Mouse (Mus musculus) T-helper 17 cell (primary cell): ENCODE results near the gene Cend1.

Source experiments
- in situ Hi-C, 2 experiments: fragments of 300-600 bp; cut with MboI, MseI; formaldehyde crosslinking; loops; 1 replicate in 1 of 2; 2 replicates in 1 of 2; pipeline ENCODE4 v1.15.1; 2025; ENCODE audit warnings: high pct_unique_total_duplicates in 2 of 2

Gene Cend1

DNA sequence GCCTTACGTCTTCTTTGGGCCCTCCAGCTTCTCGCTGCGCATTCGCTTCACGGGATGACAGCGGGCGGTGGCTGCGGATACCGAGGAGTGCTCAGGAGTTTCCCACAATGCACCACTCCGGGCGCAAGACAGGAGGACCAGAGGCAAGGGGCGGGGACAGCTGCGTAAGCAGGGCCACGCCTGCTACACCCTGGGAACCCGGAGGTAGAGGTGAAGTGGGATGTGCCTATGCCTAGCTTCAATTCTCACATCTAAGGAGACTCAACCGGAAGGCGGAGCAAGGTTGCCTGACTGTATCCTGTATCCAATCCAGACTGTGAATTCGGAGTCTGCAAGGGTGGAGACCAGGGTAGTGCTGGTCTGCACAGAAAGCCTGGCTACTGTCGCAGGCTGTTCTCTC, at the start of gene Cend1:
TSS of gene Cend1 (minus strand) at position 182 of the 400 bp plus-strand sequence.
- in situ Hi-C loops, result no loop called here

DNA sequence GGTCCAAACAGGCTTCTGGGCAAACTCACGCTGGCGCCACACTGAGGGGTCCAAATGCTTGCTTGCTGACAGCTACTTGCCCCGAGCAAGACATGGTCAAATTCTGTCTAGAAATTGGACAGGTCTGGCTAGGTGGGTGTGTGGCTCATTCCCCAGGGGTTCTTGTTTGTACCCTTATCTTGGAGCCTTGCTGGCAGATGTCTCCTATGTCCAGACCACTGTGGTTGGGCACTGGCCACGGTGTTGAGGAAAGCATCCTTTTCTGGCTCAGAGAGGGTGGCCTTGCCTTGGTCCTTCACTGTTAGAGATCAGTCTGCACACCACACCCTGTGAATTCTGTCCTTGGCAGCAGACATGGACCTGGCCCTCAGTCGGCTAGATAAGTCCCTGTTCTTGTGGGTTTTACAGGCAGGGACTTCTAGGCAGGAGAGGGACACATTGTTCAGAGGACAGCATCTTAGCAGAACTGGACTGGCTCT, 49.0 kb upstream of the Cend1 start:
- in situ Hi-C loops, result loop anchor here in 1 of 2 experiments (5.0 kb wide), 1 partner anchor 424 kb away; no protein-coding TSS in a partner anchor

GRCm38 (mm10) chr7:141477578-141478269, 48.4 kb upstream of the Cend1 start:
- in situ Hi-C loops, result loop anchor here in 1 of 2 experiments (5.0 kb wide), 1 partner anchor 425 kb away; no protein-coding TSS in a partner anchor

DNA sequence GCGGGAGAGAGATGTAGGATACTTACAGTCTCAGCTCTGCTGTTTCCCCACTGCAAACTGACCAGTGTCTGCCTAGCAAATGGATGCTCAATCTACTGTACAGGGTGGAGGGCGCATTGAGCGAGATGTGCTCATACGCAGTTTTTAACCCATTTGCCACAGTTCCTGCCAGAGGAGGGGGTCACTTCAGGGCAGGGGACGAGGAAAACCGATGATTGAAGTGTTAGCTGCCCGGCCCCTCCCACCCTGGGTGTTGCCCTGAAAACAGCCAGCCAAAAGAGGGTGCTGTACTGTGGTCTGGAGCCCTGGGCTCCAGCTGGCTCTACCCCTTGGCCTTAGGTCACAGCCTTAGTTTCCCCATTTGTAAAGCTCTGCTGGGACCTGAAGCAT, 47.7 kb upstream of the Cend1 start:
- in situ Hi-C loops, result loop anchor here in 1 of 2 experiments (5.0 kb wide), 1 partner anchor 425 kb away; no protein-coding TSS in a partner anchor

DNA sequence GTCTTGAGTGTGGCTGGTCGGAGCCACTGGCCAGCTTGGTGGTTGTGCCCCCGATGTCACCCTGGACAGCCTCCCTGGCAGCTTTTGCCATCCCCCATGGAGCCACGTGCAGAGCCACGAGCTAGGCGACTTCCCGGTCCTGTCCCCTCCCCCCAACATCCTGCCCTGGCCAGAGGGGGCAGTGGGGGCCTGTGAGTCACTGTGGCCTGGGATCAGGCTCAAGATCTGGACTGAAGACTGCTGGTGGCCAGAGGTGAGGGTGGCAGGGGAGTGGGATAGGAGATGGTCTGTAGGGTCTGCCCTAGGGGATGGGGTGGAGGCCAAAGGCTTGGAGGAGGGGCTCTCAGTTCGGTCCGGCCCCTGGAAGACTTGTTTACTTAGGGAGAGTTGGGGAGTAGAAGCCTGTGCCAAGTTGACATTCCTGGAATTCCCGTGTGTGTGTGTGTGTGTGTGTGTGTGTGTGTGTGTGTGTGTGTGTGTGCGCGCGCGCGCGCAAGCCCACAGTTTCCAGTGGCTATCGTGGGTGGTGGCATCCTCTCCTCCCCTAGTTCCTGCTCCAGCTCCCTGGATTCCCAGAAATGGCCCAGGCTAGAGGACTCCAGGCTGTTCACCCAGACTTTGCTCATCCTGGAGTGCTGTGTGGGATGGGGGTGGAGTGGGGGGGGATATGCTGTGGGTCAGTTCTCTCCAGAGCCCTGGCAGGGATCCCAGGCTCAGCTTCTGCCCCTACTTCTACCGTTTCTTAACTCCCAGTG, 47.1 kb upstream of the Cend1 start:
- in situ Hi-C loops, result loop anchor here in 1 of 2 experiments (5.0 kb wide), 1 partner anchor 426 kb away; no protein-coding TSS in a partner anchor

DNA sequence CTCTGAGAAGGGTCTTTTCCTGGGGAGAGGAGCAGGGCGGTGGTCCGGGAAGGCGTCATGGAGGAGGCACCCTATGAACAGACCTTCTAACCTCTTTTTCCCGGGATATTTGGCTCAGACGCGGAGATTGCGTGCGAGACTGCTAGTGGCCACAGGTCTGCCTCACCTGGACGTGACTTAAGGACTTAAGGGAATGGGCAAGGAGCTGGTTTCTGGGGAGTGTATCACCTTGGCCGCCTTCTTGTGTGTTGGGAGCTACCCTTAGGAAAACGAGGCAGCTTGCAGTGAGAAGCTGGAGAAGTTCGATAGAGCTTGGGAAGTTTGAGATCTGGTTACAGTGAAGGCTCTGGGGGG, 46.5 kb upstream of the Cend1 start:
- in situ Hi-C loops, result loop anchor here in 1 of 2 experiments (5.0 kb wide), 1 partner anchor 427 kb away; no protein-coding TSS in a partner anchor

DNA sequence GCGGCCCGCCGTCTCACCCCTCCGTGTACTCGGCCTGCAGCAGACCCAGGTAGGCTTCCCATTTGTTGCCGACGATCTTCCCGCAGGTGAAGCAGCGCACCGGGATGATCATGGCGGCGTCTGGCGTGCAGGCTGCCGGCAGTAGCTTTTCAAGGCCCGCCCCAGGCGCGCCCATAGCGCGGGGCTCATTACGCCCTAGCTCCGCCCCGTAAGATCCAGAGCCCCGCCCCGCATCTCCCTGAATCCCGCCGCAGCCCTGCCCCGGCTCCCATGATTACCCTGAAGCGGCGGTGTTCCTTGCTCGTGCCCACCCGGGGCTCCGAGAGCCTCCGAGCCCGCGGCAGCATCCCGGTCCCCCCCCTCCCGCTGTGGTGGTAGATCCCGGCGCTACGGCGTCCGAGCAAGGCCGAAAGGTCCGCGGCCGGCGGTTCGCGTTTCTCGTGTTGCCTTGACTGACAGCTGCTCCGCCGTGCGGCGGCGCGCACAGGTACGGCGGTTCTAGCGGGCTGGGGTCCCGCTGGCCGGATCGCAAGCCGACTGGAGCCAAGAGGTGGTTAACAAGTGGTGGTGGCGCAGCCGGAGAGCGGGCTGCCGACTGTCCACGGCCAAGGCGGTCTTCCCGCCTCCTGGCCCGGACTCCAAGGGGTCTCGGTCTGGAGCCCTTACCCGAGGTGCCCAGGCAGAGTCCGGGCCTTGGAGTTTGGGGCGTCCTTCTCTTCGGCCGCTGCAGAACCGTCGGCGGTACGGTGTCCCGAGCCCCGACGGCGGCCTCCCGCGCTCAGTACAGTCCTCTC, 45.9 kb upstream of the Cend1 start, which contains the start of the genes Polr2l and Tspan4:
TSS of gene Polr2l (minus strand) at position 122 of the 794 bp plus-strand sequence.
TSS of gene Tspan4 (plus strand) at position 230 of the 794 bp plus-strand sequence.
- in situ Hi-C loops, result loop anchor here in 1 of 2 experiments (5.0 kb wide), 1 partner anchor 427 kb away; no protein-coding TSS in a partner anchor

GRCm38 (mm10) chr7:141474160-141474559, 44.9 kb upstream of the Cend1 start:
- in situ Hi-C loops, result no loop called here

GRCm38 (mm10) chr7:141472763-141473162, 43.5 kb upstream of the Cend1 start:
- in situ Hi-C loops, result no loop called here

GRCm38 (mm10) chr7:141472226-141472625, 42.9 kb upstream of the Cend1 start:
- in situ Hi-C loops, result no loop called here

- in situ Hi-C loops, result no loop called here
These were observed 41.9 kb upstream of the Cend1 start for GRCm38 (mm10) chr7:141471236-141471635.

- in situ Hi-C loops, result no loop called here
These were observed 41.3 kb upstream of the Cend1 start for GRCm38 (mm10) chr7:141470637-141470944.

GRCm38 (mm10) chr7:141469901-141470636, 40.8 kb upstream of the Cend1 start:
- in situ Hi-C loops, result no loop called here

DNA sequence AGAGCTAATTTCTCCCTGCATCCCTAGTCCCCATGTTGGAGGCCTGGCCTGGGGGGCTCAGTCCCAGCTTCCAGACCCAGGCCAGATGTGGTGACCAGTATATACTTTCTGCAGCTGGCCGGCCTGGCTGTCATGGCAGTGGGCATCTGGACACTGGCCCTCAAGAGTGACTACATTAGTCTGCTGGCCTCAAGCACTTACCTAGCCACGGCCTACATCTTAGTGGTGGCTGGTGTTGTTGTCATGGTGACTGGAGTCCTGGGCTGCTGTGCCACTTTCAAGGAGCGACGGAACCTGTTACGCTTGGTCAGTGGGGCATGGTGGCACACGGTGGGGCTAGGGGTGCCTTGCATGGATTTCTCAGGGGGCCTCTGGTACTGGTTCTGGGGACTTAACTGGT, 40.1 kb upstream of the Cend1 start:
- in situ Hi-C loops, result no loop called here

DNA sequence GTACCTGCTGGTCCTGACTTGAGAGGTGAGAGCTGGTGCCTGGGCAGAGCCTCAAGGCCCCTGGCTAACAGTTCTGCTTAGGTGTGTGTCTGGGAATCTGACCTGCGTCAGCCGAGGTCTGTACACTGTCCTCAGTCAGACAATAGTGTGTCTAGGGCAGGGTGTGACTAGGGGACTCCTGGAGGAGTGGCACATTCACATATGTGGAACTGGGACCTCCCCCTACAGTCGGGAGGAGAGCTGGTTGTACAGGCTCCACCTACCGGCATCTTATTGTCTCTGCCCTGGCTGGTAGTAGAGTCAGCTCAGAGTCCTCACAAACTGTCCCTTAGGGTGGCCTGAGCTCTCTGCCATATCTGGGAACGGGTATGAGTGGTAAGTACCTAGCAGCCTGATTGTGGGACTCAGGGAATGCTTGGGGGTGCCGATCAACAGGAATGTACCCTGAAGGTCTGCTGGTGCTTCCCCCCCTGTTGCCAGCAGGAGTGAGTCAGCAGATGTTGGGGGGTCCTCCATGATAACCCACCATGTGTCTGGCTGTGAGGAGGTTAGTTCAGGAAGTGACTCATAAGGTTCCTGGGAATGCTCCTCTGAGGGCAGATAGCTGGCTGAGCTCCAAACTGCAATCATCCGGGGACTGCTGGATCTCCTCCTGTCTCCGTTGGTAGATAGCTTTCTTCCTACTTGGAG, 39.4 kb upstream of the Cend1 start:
- in situ Hi-C loops, result no loop called here

- in situ Hi-C loops, result no loop called here
These were observed 38.9 kb upstream of the Cend1 start for GRCm38 (mm10) chr7:141468164-141468521.

DNA sequence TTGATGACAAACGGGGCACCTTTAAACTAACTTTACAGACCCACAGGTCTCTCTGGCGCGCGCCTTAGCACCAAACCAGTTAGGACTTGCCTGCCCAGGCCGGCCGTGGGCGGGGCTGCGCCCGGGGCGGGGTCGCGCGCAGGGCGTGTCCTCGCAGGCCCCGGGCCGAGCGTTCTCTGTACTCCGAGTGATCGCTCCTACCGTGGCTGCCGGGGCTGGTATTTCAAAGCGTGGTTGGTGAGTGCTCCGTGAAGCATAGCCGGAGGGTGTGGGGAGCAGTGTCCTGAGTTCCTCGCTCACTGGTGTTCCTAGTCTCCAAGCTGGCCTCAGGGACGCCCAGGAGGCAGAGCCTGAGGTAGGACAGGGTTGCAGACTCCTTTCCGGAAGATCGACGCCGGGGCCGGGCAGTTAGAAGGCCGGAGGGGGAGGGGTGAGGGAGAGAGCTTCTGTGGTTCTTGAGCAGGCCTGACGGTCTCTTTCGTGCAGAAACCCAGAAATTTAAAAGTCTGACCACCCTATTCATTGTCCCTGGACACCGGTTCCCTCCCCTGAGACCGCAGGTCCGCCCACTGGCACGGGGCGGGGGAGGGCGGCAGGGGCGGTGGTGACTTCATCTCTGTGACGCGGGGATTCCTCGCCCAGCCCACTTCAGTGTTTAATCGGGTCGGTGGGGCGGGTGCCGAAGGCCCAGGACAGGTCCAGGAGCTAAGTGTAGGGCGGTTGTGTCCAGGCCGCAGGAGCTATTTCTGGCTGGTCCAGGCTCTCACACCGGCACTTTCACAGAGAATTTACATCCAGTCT, 38.1 kb upstream of the Cend1 start, which contains the start of gene Cd151:
TSS of gene Cd151 (plus strand) at position 163 of the 801 bp plus-strand sequence.
- in situ Hi-C loops, result no loop called here

DNA sequence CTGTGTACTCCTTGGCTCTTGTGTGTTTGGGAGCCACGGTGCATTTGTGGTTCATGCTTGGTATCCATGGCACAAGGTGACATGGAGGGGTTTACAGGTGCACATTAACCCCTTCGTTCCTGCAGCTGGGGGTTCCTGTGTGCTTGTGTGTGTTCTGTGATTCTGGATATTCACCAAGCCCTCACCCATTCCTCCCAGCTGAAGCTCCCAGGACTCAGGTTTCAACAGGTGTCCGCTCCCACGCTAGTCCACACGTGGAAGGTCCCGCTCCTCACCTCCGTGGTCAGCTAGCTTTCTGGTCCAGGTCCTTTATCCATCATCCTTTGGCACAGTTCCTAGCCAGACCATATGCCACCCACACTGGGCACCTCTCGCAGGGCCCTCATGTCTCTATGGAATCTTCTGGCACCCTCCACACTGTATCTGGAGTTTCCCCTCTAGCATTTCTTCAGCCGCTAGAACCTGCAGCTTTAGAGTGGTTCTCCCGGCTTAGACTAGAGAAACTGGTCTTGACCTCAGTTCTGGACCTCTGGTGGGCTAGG, 37.4 kb upstream of the Cend1 start:
- in situ Hi-C loops, result no loop called here

- in situ Hi-C loops, result no loop called here
These were observed 36.7 kb upstream of the Cend1 start for GRCm38 (mm10) chr7:141466045-141466394.
